Mouse (Mus musculus): ENCODE measurements around the gene Nkain4. TPM values are rescaled to one million over a fixed set of nuclear protein-coding genes. Genes with fewer than 3 reads are reported as not detected.

Gene Nkain4
- polyA plus RNA-seq, 1 experiment from 2014 or later, result 2.6 TPM

DNA sequence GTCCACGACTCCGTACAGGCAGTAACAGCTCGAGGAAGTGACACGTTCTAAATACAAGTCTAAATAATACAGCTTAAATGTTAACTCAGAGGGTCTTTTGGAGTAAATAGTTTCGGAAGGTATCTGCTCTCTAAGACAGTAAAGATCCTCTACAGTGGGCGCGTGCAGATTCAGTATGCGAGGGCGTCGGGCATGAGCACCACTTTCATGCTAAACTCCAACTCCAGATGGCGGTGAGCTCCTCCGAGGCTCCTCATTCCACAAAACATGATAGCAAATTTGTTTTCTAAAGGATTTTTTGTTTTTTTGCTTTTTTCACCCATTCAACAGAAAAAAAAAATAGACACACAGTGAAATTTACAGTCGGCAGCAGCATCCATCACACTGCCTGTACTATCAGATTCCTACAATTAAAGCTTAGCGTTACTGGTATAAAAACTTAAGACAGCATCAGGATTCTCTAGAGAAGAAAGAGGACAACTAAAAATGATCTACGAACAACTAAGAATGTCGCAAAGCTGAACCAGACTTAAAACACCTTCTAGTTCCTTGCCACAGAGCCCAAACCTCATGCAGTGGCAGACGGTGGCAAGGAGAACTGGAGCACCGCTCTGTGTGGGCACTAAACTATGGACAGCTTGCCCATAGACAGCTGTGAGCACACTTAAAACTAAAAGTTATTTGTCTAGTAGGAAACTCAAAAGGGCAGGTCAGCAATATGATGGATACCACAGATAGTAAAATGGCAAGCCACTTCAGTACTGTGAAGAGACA, 49.9 kb downstream of the Nkain4 start:
- Histone ChIP-seq H3K27me3 (no peaks in the 10 kb centered on the region), H3K9me3 (replicated peaks) (no peaks in the 10 kb centered on the region), H3K4me3 (replicated peaks) (no peak overlapping the region), H3K4me1 (replicated peaks) (peaks cover 20% of the 10 kb centered on the region), H3K27ac (no peak overlapping the region), H3K9ac (no peak overlapping the region), H3K4me2 (no peak overlapping the region), H3K36me3 (peaks cover 46% of the 10 kb centered on the region)
- WGBS (ENCODE audit: insufficient replicate concordance), result 86% methylated on average over 18 of the region's 18 CpGs
- DNase-seq (no peak), ATAC-seq (ENCODE audit: low read depth) (no peak)

DNA sequence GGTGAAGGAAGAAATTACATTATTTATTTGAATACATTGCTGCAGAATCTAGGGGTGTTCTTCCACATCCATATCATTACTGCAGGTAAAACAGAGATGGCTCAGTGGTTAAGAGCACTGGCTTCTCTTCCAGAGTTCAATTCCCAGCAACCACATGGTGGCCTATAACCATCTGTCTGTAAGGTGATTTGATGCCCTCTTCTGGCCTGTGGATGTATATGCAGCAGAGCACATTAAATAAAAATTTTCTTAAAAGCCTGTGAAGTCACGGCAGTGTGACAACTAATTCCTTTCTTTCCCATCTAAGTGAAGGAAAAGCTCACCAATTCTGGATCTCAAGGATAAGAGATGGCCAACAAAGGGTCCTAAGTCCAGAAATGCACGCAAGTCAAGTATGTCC, 52.4 kb downstream of the Nkain4 start:
- H3K9ac ChIP-seq, result no peak overlapping the region
- no peak for ATAC-seq (ENCODE audit: low read depth)
- no peaks in the 10 kb centered on the region for H3K9me3 ChIP-seq (replicated peaks)
- peaks cover 8% of the 10 kb centered on the region for H3K27me3 ChIP-seq
- H3K4me1 ChIP-seq (replicated peaks), result peaks cover 20% of the 10 kb centered on the region
- no peak overlapping the region for H3K4me3 ChIP-seq (replicated peaks)
- peaks cover 29% of the 10 kb centered on the region for H3K36me3 ChIP-seq
- WGBS (ENCODE audit: insufficient replicate concordance), result 46% methylated on average over 2 of the region's 2 CpGs
- no peak for DNase-seq
- H3K27ac ChIP-seq, result no peak overlapping the region
- H3K4me2 ChIP-seq, result no peak overlapping the region

DNA sequence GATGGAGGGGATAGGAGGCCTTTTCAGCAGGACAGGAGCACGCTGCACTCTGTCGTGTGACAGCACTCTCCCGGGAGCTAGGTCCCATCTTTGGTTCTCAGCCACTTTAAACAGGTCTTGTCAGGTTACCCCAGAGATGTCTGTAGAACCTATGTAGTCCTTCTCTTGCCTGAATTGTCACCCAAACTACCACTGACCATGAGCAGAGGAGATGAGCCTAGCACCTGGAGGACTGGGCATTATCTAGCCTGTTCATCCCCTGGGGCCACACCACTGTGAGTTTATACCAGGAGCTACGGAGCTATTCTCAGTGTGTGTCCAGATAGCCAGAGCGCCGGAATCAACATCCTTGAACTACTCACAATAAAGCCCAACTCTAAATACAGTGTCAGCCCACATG, 56.6 kb downstream of the Nkain4 start:
- Histone ChIP-seq H3K4me3 (replicated peaks) (no peak overlapping the region), H3K4me2 (no peak overlapping the region), H3K27me3 (peaks cover 50% of the 10 kb centered on the region), H3K9me3 (replicated peaks) (no peaks in the 10 kb centered on the region), H3K9ac (no peak overlapping the region), H3K27ac (no peak overlapping the region), H3K36me3 (no peaks in the 10 kb centered on the region), H3K4me1 (replicated peaks) (peaks cover 20% of the 10 kb centered on the region)
- ATAC-seq (ENCODE audit: low read depth) (no peak), DNase-seq (no peak)
- 67% methylated on average over 6 of the region's 6 CpGs for WGBS (ENCODE audit: insufficient replicate concordance)

DNA sequence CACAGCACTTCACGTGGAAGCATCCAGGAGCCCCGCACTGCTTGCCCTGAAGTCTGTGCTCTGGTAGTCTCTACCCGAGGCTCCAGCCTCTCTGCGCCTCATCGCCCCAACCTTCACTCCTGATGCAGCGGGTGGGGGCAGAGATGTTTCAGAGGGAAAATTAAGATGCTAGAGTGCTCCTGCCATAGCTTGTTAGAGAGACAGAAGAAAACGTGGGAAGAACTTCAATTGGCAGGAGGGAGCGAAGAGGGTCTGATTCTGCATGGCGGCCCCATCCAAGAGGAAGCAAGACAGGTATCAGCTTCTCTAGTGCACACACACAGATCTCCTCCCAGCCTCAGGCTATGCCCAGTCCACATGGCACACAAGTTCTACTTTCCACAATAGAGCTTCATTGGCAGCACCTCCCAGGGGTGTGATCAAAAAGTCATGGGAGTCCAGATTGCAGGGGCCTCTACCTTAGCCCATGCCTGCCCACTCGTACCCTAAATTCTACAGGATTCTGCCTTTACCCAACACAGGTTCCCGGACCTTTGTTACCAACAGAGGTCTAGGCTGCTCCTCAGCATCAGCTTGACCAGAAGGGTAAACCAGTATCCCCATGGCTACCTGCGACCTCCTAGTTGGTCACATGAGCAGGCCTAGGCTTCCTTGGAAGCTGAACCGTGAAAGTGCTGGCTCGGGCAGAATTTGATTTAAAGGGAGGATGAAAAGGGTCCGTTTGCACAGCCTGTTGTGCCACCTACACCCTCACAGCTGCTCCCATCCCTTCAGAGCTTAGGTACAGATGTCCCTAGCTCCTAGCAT, 57.5 kb downstream of the Nkain4 start:
- no peak overlapping the region for H3K4me2 ChIP-seq
- H3K27me3 ChIP-seq, result peaks cover 58% of the 10 kb centered on the region
- no peak overlapping the region for H3K9ac ChIP-seq
- ATAC-seq (ENCODE audit: low read depth) (no peak), DNase-seq (no peak)
- 56% methylated on average over 15 of the region's 15 CpGs for WGBS (ENCODE audit: insufficient replicate concordance)
- H3K4me1 ChIP-seq (replicated peaks), result peaks cover 19% of the 10 kb centered on the region
- H3K36me3 ChIP-seq, result no peaks in the 10 kb centered on the region
- H3K27ac ChIP-seq, result no peak overlapping the region
- no peaks in the 10 kb centered on the region for H3K9me3 ChIP-seq (replicated peaks)
- no peak overlapping the region for H3K4me3 ChIP-seq (replicated peaks)

DNA sequence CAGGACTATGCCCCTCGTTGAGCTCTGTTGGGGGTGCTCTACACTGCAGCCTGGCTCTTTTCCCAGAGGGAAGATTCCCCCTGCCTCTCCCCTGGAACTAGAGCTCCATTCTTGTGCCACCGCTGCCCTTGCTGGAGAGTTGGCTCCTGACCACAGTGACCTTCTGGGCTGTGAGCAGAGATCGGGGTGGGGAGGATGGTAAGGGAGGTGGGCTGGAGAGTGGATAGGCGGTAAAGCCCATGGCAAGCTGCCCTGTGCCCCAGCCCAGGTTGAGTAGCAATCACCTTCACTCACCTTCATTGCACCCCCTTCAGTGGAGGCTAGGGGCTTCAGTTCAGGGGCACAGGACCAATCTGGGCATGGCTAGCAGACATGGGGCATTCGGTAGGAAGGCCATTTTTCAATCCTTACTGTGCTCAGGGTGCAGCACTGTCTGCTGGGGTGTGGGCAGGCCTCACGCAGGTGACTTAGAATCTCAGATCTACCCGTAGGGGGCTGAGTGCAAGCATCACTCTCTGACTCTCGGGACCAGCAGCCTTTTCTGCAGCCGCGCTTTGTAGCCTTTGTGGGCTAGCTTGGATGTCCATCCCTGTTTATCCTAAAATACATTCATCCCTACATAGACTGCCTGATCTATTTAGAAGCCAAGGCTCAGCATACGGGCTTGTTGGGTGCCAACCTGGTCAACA, 58.5 kb downstream of the Nkain4 start:
- WGBS (ENCODE audit: insufficient replicate concordance), result 57% methylated on average over 11 of the region's 11 CpGs
- no peak for DNase-seq
- no peak overlapping the region for H3K4me2 ChIP-seq

DNA sequence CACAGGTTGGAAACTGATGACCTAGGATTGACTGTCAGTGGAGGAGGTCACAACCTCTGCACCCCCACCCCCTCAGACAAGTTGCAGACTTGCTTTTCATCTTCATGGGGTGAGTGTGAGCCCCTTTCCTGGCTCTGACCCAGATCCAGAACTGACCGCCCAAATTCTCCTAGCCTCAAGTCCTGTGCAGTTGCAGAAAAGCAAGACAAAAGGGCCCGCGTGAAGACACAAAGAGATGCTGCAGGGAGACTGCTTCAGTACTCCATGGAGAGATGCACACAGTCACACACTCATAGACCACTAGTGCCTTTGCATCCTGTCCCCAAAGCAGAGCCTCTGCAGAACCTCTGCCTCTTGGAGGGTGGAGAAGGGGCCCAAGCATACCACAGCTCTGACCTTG, 59.2 kb downstream of the Nkain4 start:
- 62% methylated on average over 3 of the region's 3 CpGs for WGBS (ENCODE audit: insufficient replicate concordance)
- Histone ChIP-seq H3K36me3 (no peaks in the 10 kb centered on the region), H3K4me3 (replicated peaks) (no peak overlapping the region), H3K27me3 (peaks cover 75% of the 10 kb centered on the region), H3K4me1 (replicated peaks) (peaks cover 19% of the 10 kb centered on the region), H3K27ac (no peak overlapping the region), H3K4me2 (no peak overlapping the region), H3K9ac (no peak overlapping the region), H3K9me3 (replicated peaks) (no peaks in the 10 kb centered on the region)
- ATAC-seq (ENCODE audit: low read depth) (no peak), DNase-seq (no peak)

More for the DNA sequence above, 58.5 kb downstream of the Nkain4 start:
- no peak overlapping the region for H3K9ac ChIP-seq
- H3K4me1 ChIP-seq (replicated peaks), result peaks cover 19% of the 10 kb centered on the region
- no peak overlapping the region for H3K27ac ChIP-seq
- no peak overlapping the region for H3K4me3 ChIP-seq (replicated peaks)
- no peaks in the 10 kb centered on the region for H3K36me3 ChIP-seq
- ATAC-seq (ENCODE audit: low read depth), result no peak
- peaks cover 69% of the 10 kb centered on the region for H3K27me3 ChIP-seq
- no peaks in the 10 kb centered on the region for H3K9me3 ChIP-seq (replicated peaks)

DNA sequence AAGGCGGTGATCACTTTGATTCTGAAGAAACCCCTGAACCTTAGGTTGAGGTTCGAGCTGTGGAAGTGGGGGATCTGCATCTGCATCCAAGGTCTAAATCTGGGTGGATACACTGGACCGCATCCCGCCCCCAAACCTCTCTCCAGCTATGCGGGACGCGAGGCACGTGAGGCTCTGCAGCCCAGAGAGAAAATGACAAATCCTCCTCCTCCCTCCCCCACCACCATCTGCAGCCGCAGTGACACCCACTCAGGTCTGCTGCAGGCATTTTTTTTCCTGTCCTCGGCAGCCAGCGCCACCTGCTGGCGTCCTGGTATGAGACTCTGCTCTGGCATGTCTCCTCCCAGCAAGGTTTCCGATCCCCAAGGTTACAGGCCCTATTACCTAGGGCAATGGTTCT, 59.8 kb downstream of the Nkain4 start:
- H3K9ac ChIP-seq, result no peak overlapping the region
- H3K4me3 ChIP-seq (replicated peaks), result peak overlapping the region; percentile 42; the same call in 1 of the 2 replicates
- WGBS (ENCODE audit: insufficient replicate concordance), result 4% methylated on average over 13 of the region's 13 CpGs
- H3K9me3 ChIP-seq (replicated peaks), result no peaks in the 10 kb centered on the region
- peaks cover 19% of the 10 kb centered on the region for H3K4me1 ChIP-seq (replicated peaks)
- ATAC-seq (ENCODE audit: low read depth) (no peak), DNase-seq (peak; percentile 39)
- peaks cover 81% of the 10 kb centered on the region for H3K27me3 ChIP-seq
- H3K4me2 ChIP-seq, result 0 out of 2 replicates have a peak overlapping the region, but pooled peaks have one; percentile 56
- no peak overlapping the region for H3K27ac ChIP-seq
- H3K36me3 ChIP-seq, result no peaks in the 10 kb centered on the region

DNA sequence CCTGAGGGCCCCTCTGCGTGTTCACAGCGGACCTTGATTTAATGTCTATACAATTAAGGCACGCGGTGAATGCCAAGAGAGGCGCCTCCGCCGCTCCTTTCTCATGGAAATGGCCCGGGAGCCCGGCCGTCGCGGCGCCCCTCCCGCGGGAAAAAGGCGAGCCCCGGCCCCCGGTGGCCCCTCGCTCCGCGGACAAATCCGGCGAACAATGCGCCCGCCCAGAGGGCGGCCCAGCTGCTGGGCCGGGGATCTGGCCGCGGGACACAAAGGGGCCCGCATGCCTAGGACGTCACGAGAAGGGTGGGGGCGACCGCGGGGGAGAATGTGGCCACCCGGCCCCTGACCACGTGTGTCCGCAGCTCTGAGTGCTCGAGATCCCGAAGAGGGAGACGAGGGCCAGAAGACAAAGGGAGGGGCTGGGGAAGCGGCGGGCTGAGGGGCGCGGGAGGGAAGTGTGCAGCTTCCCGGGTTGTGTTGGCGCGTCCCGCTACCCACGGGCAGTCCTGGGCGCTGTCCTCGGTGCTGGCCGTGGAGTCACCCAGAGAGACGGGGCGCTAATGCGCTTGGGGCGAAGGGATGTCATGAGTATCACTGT, 60.4 kb downstream of the Nkain4 start:
- no peaks in the 10 kb centered on the region for H3K36me3 ChIP-seq
- no peak overlapping the region for H3K27ac ChIP-seq
- ATAC-seq (ENCODE audit: low read depth) (no peak), DNase-seq (no peak)
- 1% methylated on average over 52 of the region's 57 CpGs for WGBS (ENCODE audit: insufficient replicate concordance)
- H3K4me2 ChIP-seq, result peak overlapping the region; percentile 56
- H3K4me1 ChIP-seq (replicated peaks), result peaks cover 19% of the 10 kb centered on the region
- H3K9ac ChIP-seq, result no peak overlapping the region
- peaks cover 87% of the 10 kb centered on the region for H3K27me3 ChIP-seq
- peak overlapping the region; percentile 42 for H3K4me3 ChIP-seq (replicated peaks)
- no peaks in the 10 kb centered on the region for H3K9me3 ChIP-seq (replicated peaks)

DNA sequence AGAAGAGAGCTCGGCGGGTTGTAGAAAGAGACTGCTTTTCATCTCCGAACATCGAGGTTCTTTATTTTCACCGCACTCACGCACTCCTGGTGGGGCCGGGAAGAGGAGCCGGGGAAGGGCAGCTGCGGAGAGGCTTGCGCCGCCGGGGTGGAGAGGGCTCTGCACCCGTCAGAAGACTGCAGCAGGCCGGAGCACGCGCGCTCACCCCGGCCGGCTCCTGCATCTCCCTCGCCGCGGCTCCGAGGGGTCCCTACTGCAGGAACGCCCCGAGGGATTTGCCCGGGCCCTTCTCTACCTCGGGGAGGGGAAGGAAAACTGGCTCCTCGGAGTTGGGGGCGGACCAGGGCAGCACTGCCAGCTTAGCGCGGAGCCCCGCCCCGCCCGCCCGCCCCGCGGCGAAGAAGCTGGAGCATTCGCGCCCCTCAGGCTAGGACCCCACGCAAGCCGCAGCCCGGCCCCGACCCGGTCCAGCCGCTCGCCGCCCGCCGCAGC, 60.9 kb downstream of the Nkain4 start:
- peaks cover 93% of the 10 kb centered on the region for H3K27me3 ChIP-seq
- H3K27ac ChIP-seq, result no peak overlapping the region
- H3K36me3 ChIP-seq, result no peaks in the 10 kb centered on the region
- peaks cover 19% of the 10 kb centered on the region for H3K4me1 ChIP-seq (replicated peaks)
- DNase-seq, result no peak
- under 1% methylated on average over 50 of the region's 50 CpGs for WGBS (ENCODE audit: insufficient replicate concordance)
- H3K4me2 ChIP-seq, result peak overlapping the region; percentile 56
- H3K9ac ChIP-seq, result no peak overlapping the region
- no peaks in the 10 kb centered on the region for H3K9me3 ChIP-seq (replicated peaks)
- peak overlapping the region; percentile 42 for H3K4me3 ChIP-seq (replicated peaks)
- no peak for ATAC-seq (ENCODE audit: low read depth)

DNA sequence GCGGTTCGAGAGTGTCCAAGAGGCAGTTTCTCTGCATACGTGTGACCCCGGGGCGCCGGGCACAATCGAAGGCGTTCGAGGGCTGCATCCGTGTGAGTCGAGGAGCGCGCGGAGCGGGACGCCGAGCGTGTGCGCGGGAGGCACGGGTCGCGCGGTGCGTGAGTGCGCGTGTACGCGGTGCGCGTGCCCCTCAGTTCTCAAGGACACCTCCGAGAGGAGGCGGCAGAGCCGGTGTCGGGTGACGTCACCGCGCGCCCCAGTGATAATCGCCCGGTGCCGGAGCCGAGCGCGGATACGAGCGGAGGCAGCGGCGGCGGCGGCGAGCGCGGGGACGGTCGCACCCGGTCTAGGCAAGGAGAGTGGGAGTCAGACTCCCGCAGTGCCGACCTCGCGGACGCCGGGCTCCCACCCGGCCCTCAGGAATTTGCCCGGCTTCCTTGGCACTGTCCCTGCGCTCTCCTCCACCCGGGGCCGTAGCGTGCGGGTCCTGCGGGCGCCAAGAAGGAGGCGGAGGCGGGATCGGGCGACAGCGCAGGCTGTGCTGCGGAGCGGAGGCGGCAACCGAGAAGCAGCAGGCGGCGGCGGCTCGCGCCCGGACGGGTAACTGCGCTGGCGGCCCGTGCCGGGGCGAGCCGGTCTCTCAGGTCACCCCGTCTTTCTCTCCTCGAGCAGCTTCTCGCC, 61.5 kb downstream of the Nkain4 start:
- Histone ChIP-seq H3K4me2 (peak overlapping the region; percentile 56), H3K4me3 (replicated peaks) (peak overlapping the region; percentile 42), H3K27ac (no peak overlapping the region), H3K9me3 (replicated peaks) (no peaks in the 10 kb centered on the region), H3K9ac (no peak overlapping the region), H3K27me3 (peaks cover 99% of the 10 kb centered on the region), H3K4me1 (replicated peaks) (peaks cover 19% of the 10 kb centered on the region), H3K36me3 (no peaks in the 10 kb centered on the region)
- no peak for ATAC-seq (ENCODE audit: low read depth)
- WGBS (ENCODE audit: insufficient replicate concordance), result under 1% methylated on average over 90 of the region's 97 CpGs
- no peak for DNase-seq
